Mouse (Mus musculus) G1E (cell line): ENCODE data around the gene Maml2. TPM values are rescaled to one million over a fixed set of nuclear protein-coding genes. Genes with fewer than 3 reads are reported as not detected.

Experiments
- ATAC-seq: 2 replicates; pipeline ENCODE4 v1.8.0; 2016; ENCODE audit warnings: mild to moderate bottlenecking; ENCODE audit not compliant: insufficient number of reproducible peaks, poor library complexity, low FRiP score, severe bottlenecking; ENCODE audit errors: extremely low read depth
- DNase-seq: peaks from one replicate; pipeline ENCODE4 v3.0.0; 2012; ENCODE audit warnings: low spot score
- H3K27me3 ChIP-seq: 2 replicates; pipeline ENCODE4 v1.6.1; 2012; ENCODE audit warnings: mild to moderate bottlenecking, low read length, inconsistent platforms; ENCODE audit not compliant: insufficient read depth
- H3K36me3 ChIP-seq: replicated peaks from 2 replicates; pipeline ENCODE3; 2012; ENCODE audit warnings: mild to moderate bottlenecking, inconsistent platforms
- H3K4me1 ChIP-seq: 2 replicates; pipeline ENCODE4 v1.6.1; 2012; ENCODE audit warnings: low read depth, low read length, inconsistent platforms, mixed read lengths; ENCODE audit not compliant: insufficient read depth
- H3K4me3 ChIP-seq: 2 replicates; pipeline ENCODE4 v1.5.1; 2012; ENCODE audit warnings: low read depth, mild to moderate bottlenecking, inconsistent platforms, low read length, moderate library complexity, mixed read lengths
- H3K9me3 ChIP-seq: replicated peaks from 2 replicates; pipeline ENCODE4 v1.6.1; 2012; ENCODE audit warnings: inconsistent platforms
- CTCF ChIP-seq: IDR thresholded peaks from 2 replicates; pipeline ENCODE4 v1.5.1; 2012; ENCODE audit warnings: low read depth, low read length, inconsistent platforms, mixed read lengths
- GATA1 ChIP-seq: IDR thresholded peaks from 2 replicates; pipeline ENCODE4 v1.6.1; 2012; ENCODE audit warnings: borderline replicate concordance, low read length, inconsistent platforms, mixed read lengths
- GATA2 ChIP-seq: IDR thresholded peaks from 2 replicates; pipeline ENCODE4 v1.6.1; 2012; ENCODE audit warnings: low read depth, low read length, inconsistent platforms, borderline replicate concordance
- POLR2AphosphoS5 ChIP-seq: IDR thresholded peaks from 2 replicates; pipeline ENCODE4 v1.6.1; 2012; ENCODE audit warnings: low read depth, low read length, inconsistent platforms; ENCODE audit not compliant: insufficient replicate concordance
- TAL1 ChIP-seq: conservative IDR thresholded peaks from 2 replicates; pipeline ENCODE4 v1.6.1; 2012; ENCODE audit warnings: low read depth, low read length, inconsistent platforms, mixed read lengths
- polyA plus RNA-seq: library from polyadenylated mRNA; stranded (reverse); fragments of >175 nt; gene quantifications from 2 replicates; pipeline ENCODE4 v1.2.3, GENCODE M21; 2012
- total RNA-seq, 2 experiments: library from RNA; stranded (forward) in 1 of 2; stranded (reverse) in 1 of 2; fragments of 200-1000 nt in 1 of 2; fragments of >200 nt in 1 of 2; fragmentation: Nextera tagmentation in 1 of 2; gene quantifications; 2 replicates each; pipeline ENCODE4 v1.2.3; 2014 to 2017

Gene Maml2
- total and polyA plus RNA-seq, 3 experiments = 0.25 to 5.4 (median 1.3) TPM

DNA sequence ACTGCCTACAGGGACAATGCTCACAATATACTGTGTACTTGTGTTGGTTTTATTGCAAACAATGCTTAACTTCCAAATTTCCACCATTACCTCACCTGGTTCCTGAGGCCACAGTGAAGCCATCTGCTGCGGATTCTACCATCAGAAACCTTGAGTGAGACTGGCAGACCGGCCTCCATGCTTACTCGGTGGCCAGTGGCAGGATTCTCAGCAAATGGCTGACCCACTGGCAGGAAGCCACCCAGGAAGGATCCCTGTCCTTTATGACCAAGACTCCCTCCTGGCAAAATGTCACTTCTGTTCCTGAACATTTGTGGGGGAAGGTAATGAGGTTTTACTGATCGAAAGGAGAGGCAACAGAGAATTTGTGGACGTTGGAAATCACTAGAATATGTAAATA lies 202.3 kb downstream of the Maml2 start:
- ATAC-seq (no peak), DNase-seq (no peak)
- Histone ChIP-seq H3K27me3 (peaks cover 4% of the 10 kb centered on the region), H3K36me3 (no peaks in the 10 kb centered on the region), H3K4me3 (no peak overlapping the region), H3K4me1 (peaks cover 4% of the 10 kb centered on the region), H3K9me3 (no peaks in the 10 kb centered on the region)
- TF ChIP-seq TAL1 = no peak
- TF ChIP-seq GATA1 = no peak
- no peak for TF ChIP-seq GATA2
- no peak for TF ChIP-seq CTCF
- no peak for TF ChIP-seq POLR2AphosphoS5

- no peaks in the 10 kb centered on the region for H3K36me3 ChIP-seq
- H3K27me3 ChIP-seq = peaks cover 9% of the 10 kb centered on the region
- peaks cover 3% of the 10 kb centered on the region for H3K4me1 ChIP-seq
- no peak overlapping the region for H3K4me3 ChIP-seq
- no peak for TF ChIP-seq TAL1
- no peak for TF ChIP-seq GATA2
- TF ChIP-seq CTCF = no peak
- TF ChIP-seq GATA1 = no peak
- TF ChIP-seq POLR2AphosphoS5 = no peak
- DNase-seq (no peak), ATAC-seq (no peak)
- no peaks in the 10 kb centered on the region for H3K9me3 ChIP-seq
Observed at GRCm38 (mm10) chr9:13505024-13505423, 207.3 kb downstream of the Maml2 start.

DNA sequence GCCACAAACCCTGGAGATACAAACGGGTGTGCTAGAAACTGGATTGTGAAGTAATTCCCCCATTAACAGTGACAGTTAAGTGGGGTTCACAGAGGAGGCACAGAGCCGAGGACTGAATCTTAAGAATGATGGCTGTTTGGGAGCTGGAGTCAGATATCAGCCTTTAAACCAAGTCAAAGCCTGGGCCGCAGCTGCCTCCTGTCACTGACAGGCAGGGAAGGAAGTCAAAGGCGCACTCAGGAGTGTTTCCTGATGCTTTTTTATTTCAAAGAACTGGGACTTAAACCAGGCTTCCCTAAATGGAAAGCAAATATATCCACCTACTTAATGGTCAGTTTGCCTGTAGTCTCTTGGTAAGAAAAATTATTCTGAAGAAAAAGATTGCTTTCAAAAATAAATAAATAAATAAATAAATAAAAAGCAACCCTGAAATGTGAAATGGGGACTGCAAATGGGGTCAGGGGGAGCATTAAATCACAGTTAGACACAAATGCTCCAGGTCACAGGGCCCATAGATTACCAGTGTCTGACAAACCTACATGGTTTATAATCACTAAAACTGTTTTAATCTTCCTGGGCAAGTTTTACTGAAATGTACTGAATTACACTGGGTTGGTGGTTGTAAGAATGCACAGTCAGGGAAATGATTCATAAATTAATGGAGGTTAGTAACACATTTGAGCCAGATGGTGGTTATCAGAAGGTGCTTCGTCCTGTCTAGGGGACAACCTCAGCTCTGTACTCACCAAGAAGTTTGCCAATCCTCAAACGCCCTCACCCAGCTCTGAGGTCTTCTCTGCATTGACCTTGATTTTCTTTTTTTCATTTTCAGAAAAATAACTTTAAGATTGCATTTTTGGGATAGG lies 209.4 kb downstream of the Maml2 start:
- Histone ChIP-seq H3K9me3 (no peaks in the 10 kb centered on the region), H3K27me3 (peaks cover 11% of the 10 kb centered on the region), H3K36me3 (no peaks in the 10 kb centered on the region), H3K4me3 (no peak overlapping the region), H3K4me1 (peaks cover 3% of the 10 kb centered on the region)
- DNase-seq (no peak), ATAC-seq (no peak)
- TF ChIP-seq TAL1 (no peak), POLR2AphosphoS5 (no peak), GATA2 (no peak), CTCF (no peak)

- no peak for TF ChIP-seq GATA1
- TF ChIP-seq GATA2 = no peak
- no peak for TF ChIP-seq TAL1
- peaks cover 11% of the 10 kb centered on the region for H3K27me3 ChIP-seq
- DNase-seq = no peak
- H3K4me3 ChIP-seq = no peak overlapping the region
- ATAC-seq = no peak
- peaks cover 3% of the 10 kb centered on the region for H3K4me1 ChIP-seq
- H3K36me3 ChIP-seq = no peaks in the 10 kb centered on the region
- no peaks in the 10 kb centered on the region for H3K9me3 ChIP-seq
Observed at GRCm38 (mm10) chr9:13507822-13508188, 210.0 kb downstream of the Maml2 start.

- no peak overlapping the region for H3K4me3 ChIP-seq
- H3K36me3 ChIP-seq = no peaks in the 10 kb centered on the region
- DNase-seq (no peak), ATAC-seq (no peak)
- H3K9me3 ChIP-seq = no peaks in the 10 kb centered on the region
- peaks cover 13% of the 10 kb centered on the region for H3K27me3 ChIP-seq
- TF ChIP-seq CTCF = no peak
- no peak for TF ChIP-seq GATA1
- no peak for TF ChIP-seq TAL1
- TF ChIP-seq POLR2AphosphoS5 = no peak
- no peak for TF ChIP-seq GATA2
- peaks cover 3% of the 10 kb centered on the region for H3K4me1 ChIP-seq
Observed at GRCm38 (mm10) chr9:13509751-13510150, 212.0 kb downstream of the Maml2 start.

GRCm38 (mm10) chr9:13510621-13511369 lies 213.0 kb downstream of the Maml2 start:
- Histone ChIP-seq H3K4me1 (peaks cover 3% of the 10 kb centered on the region; the same call in 1 of the 2 replicates), H3K4me3 (no peak overlapping the region), H3K27me3 (peaks cover 10% of the 10 kb centered on the region), H3K9me3 (no peaks in the 10 kb centered on the region), H3K36me3 (no peaks in the 10 kb centered on the region)
- TF ChIP-seq GATA1 (no peak), POLR2AphosphoS5 (no peak), CTCF (no peak), TAL1 (no peak), GATA2 (no peak)
- DNase-seq (no peak), ATAC-seq (no peak)
